Mouse (Mus musculus) left cerebral cortex, postnatal 10 days (tissue): ENCODE measurements around the gene Edrf1. TPM values are rescaled to one million over a fixed set of nuclear protein-coding genes. Genes with fewer than 3 reads are reported as not detected.

ENCODE experiments used
- DNase-seq, 2 experiments: peaks; one replicate each; pipeline ENCODE4 v3.0.0; 2021 to 2022; ENCODE audit warnings: low spot score in 2 of 2, mixed read lengths in 1 of 2; ENCODE audit errors: extremely low spot score in 1 of 2
- intact Hi-C: fragments of 180-260 bp; cut with DNase I; formaldehyde crosslinking; loops from one replicate; pipeline ENCODE4 v1.15.1; 2025
- total RNA-seq, 2 experiments: library from RNA; stranded (reverse); gene quantifications; 2 replicates each; pipeline ENCODE4 v1.2.3; 2021

The Edrf1 gene
- total RNA-seq, 2 experiments from 2014 or later = 22.6 to 24.6 TPM

DNA sequence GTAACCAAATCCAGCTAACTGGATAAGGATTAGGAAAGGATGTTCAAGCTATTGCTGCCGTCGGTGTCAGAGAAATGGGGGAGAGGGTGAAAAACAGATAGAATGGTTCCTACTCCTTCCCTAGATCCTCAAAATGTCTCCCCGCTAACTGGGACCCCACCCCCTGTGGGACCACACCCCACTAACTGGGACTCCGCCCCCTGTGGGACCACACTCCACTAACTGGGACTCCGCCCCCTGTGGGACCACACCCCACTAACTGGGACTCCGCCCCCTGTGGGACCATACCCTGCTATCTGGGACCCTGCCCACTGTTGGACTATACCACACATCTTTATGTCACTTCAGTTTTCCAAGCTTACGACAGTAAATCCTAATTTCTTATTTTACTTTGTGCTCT, 66.6 kb downstream of the Edrf1 start:
- intact Hi-C loops = no loop called here
- DNase-seq = no peak

- intact Hi-C loops = no loop called here
- no peak for DNase-seq
Measured at GRCm38 (mm10) chr7:133707301-133707700, 70.0 kb downstream of the Edrf1 start.

DNA sequence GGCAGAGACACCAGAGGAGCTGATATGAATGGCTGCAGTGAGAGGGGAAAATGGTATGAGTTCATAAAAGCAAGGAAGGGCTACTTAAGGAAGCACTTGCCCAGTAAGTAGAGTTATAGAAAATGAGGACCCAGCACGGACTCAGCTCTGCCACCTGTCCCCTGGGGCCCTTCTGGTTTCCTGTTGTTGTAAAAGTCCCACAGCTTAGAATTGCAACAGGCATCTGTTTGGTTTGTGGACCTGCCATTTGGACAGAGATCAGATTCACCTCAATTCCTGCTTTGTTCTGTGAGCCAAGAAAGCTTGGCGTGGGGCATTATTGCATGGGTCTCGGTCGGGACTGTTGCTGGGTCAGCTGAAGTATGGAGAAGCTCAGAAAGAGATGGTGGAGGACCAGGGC, 78.0 kb downstream of the Edrf1 start:
- DNase-seq = no peak
- intact Hi-C loops = loop anchor here (5.0 kb wide), 1 partner anchor 58 kb away; no protein-coding TSS in a partner anchor

DNA sequence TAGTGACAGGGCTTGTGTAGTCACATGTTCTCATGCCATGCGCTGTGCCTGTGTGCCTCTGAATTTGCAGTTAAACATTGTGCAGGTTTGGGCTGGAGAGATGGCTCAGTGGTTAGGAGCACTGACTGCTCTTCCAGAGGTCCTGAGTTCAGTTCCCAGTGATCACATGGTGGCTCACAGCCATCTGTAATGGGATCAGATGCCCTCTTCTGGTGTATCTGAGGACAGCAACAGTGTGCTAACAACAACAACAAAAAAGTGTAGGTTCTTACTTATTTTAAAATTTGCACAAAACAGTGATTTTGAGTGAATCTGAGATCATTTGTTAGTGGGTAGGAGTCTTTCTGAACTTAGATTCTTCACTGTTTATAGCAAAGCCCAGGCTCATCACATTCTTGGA, 81.2 kb downstream of the Edrf1 start:
- no peak for DNase-seq
- intact Hi-C loops = loop anchor here (5.0 kb wide), 1 partner anchor 61 kb away; no protein-coding TSS in a partner anchor

DNA sequence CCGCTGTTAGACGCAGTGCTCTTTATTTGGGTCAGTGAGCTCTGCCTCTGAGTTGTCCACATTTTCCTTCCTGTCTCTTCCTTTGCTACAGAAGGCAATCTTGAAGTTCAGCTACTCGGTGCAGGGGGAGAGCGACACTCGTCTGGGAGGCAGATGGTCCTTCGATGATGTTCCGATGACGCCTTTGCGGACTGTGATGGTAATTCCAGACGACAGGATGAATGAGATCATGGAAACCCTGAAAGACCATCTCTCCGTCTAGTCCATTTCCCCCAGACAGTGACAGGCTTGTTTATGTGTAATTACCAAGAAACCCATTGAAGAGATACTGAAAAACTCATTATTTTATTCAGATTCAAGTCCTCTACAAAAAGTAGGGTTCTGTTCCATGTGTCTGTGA, 83.3 kb downstream of the Edrf1 start:
- intact Hi-C loops = no loop called here
- no peak for DNase-seq

Other genes with a start within 250 kb of the Edrf1 start
- not detected for gene Tex36, start 35.4 kb upstream of the Edrf1 start, total RNA-seq
- gene Mmp21, start 42.5 kb downstream of the Edrf1 start, total RNA-seq = not detected
- gene Bccip, start 71.8 kb downstream of the Edrf1 start, total RNA-seq = 10 to 100 TPM; 54.3 to 58.1 TPM
- 10 to 100 TPM; 16.8 to 20.0 TPM for gene Uros, start 72.5 kb downstream of the Edrf1 start, total RNA-seq
- gene Fank1, start 139.3 kb downstream of the Edrf1 start, total RNA-seq = 1 to 10 TPM; 3.6 to 4.2 TPM
- 10 to 100 TPM; 51.6 to 53.0 TPM for gene Dhx32, start 145.2 kb downstream of the Edrf1 start, total RNA-seq